Mouse (Mus musculus): ENCODE measurements around the gene Ankrd34a.
"Not testable (repeated sequence)": the region's sequence is repeated elsewhere in the genome, so short reads cannot be mapped to it uniquely, and the experiment has no call there.

The Ankrd34a gene

GRCm38 (mm10) chr3:96579885-96580454, 16.5 kb upstream of the Ankrd34a start:
- peak; percentile 96 for DNase-seq (ENCODE audit: low read depth, low spot score)

GRCm38 (mm10) chr3:96581141-96581540, 15.3 kb upstream of the Ankrd34a start:
- no peak for DNase-seq (ENCODE audit: low read depth, low spot score)

DNA sequence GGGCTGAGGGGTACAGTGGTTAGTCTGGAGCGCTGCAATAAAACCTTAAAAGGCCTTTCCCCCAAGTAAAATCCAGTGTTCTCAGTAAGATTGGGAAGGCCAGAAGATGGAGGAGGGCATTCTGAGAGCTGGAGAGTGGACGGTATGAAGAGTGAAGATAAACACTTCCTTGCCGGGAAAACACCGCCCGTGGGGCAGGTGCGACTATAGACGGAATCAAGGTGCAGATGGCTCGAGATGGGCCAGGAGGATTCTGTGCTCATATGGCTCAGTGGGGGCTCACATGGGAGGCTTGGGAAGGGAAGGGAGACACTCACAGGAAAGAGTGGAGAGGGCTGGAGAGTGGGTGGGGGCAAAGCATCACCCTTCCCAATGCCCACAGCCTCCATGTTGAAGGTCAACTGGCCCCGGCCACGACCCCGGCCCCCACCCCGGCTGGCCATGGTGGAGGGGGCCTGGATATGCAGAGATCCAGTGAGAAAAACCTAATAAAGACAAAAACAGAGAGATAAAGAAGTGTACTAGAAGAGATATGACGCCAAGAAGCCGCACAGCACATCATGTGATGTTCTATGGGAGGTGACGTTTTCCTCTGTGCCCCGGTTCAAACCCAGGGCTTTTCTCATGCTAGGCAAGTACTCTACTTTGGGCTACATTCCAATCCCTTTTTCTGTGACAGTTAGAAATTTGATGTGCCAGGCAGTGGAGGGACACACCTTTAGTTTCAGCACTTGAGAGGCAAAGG, 14.5 kb upstream of the Ankrd34a start:
- DNase-seq (ENCODE audit: low read depth, low spot score), result no peak

- DNase-seq (ENCODE audit: low read depth, low spot score), result no peak
Measured at GRCm38 (mm10) chr3:96583386-96583785, 13.1 kb upstream of the Ankrd34a start.

- no peak for DNase-seq (ENCODE audit: low read depth, low spot score)
Measured at GRCm38 (mm10) chr3:96590657-96591056, 5.8 kb upstream of the Ankrd34a start.

DNA sequence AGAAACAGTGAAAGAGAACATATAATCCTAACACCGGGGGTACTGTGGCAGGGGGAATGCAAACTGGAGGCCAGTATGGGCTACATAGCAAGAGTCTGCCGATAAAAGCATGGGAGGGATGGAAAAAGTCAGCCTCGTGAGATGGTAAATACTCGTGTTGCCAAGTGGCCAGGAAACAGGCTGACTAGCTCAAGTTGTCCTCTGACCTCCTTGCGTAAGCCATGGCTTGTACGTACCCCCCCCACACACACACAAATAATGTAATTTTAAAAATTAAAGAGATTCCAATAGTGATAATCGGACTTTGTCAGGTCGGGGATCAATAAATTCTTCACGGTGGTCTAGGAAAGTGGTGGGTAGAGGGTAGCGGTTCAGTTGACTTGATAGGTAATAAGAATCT, 3.1 kb upstream of the Ankrd34a start:
- DNase-seq (ENCODE audit: low read depth, low spot score), result peak; percentile 58

DNA sequence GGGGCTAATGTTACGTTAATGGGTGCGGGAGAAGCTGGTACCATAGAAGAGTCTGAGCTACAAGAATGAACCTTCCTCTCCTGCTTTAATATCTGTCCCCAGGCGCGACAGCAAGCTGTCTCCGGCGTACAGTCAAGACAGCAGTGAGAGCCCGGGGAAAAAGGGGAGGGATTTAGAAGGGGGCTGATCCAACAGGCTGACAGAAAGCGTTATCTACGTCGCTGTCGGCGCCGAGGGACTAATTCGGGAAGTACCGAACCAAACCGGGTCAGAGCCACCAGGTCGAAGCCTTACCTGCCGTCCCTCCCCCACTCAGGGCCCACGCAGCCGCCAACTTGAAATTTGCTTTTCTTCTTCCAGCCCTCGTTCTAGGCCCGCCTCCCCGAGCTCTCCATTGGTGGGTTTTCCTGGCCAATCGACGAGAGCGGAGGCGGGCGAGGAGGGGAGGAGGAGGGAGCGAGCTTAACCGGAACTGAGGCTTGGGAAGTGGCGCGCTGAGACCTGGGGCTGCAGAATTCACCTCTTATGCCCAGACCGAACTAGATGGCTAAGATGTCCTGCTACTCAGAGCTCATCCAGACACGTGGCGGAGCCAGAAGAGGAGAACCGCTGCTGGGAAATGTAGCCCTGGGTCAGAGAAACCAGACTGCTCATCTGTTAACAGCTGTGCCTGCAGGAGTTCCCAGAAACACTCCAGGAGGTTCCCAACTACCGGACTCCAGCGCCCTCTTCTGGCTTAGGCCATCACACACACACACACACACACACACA, 2.5 kb upstream of the Ankrd34a start, which contains the start of gene Polr3gl:
Gene Polr3gl (minus strand): TSS at position 392 of the 771 bp plus-strand sequence.
- peak; percentile 94 for DNase-seq (ENCODE audit: low read depth, low spot score)

- DNase-seq (ENCODE audit: low read depth, low spot score), result no peak
Measured at GRCm38 (mm10) chr3:96594851-96595250, 1.6 kb upstream of the Ankrd34a start.

GRCm38 (mm10) chr3:96595661-96596060, 775 bp upstream of the Ankrd34a start:
- DNase-seq (ENCODE audit: low read depth, low spot score), result peak; percentile 52

DNA sequence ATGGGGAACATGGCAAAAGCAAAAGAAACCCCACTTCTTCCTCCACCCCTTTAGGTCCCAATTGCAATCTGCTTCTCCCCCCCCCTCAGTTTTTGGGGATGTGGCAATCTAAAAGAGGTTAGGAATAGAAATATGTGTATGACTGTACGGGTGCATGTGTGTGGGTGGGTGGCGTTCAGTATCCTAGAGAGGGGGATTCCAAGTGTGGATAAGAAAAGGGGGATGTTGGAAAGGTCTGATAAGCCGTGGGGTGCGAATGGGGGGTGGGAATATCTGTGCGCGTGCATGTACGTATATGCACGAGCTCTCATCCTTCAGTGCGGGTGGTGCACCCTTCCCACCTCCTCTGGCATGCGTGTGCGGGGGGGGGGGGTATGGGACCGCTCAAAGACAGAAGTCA, 419 bp downstream of the Ankrd34a start:
- peak; percentile 27 for DNase-seq (ENCODE audit: low read depth, low spot score)

- peak; percentile 40 for DNase-seq (ENCODE audit: low read depth, low spot score)
Measured at GRCm38 (mm10) chr3:96597435-96597891, 1.0 kb downstream of the Ankrd34a start.

- DNase-seq (ENCODE audit: low read depth, low spot score), result no peak
Measured at GRCm38 (mm10) chr3:96598156-96599068, 2.0 kb downstream of the Ankrd34a start.

DNA sequence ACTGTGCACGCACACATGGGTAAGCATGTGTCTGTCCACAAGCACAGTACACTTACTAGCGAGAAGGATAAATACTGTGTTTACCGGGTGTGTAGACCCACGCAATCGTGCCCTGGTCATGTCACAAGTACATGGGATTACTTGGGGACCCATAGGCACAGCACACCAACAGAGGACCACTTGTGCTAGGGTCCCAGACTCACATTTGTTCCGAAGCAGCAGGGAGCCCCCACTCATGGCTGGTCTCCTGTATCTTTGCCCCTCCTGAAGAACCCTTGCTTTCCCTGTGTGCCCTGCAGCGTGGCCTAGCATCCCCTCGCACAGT, 2.6 kb downstream of the Ankrd34a start:
- no peak for DNase-seq (ENCODE audit: low read depth, low spot score)

DNA sequence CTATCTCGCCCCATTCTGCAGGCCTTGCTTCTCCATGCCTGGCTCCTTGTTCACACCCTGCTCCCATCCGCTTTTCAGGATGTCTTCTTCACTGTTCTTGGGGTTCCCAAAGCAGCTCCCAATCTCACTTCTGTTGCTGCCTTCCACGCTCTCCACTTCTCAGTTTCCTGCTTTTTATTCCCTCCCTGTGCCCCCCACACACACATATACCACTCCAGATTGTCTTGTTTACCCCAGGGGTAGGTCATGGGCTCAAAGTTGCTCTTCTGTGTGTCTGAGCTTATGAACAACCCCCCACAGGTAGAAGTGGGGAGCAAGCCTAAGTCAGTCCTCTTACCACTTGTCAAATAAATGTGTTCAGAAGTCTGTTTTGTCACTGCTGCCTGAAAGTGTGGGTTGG, 3.0 kb downstream of the Ankrd34a start:
- no peak for DNase-seq (ENCODE audit: low read depth, low spot score)

DNA sequence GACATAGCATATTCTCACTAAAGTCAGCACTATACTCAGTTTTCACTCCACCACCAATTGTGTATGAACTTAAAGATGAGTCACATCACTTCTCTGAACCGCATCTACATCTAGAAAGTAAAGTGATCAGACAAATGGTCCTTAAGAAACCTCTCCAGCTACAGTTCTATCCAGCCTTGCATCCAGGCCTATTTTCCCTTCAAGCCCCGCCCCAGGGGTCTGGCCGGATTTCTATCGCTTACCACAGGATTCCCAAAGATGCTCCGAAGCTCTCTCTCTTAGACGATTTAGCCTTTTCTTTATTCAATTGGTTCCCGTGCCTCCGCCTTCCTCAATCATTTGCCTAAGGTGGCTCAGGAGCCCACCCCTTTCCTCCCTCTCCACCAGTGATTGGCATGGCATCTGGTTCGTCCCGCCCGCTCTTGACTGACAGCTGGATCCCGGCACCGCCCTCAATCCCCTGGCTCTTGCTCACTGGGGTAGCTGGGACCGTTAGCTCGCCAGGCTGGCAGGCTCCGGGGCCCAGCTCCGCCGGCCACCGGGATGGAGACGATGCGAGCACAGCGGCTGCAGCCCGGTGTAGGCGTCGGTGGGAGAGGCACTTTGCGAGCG, 4.3 kb downstream of the Ankrd34a start, which contains the start of gene Lix1l:
Gene Lix1l (plus strand): TSS at position 511 of the 612 bp plus-strand sequence.
- peak; percentile 100 for DNase-seq (ENCODE audit: low read depth, low spot score)

- DNase-seq (ENCODE audit: low read depth, low spot score), result peak; percentile 87
Measured at GRCm38 (mm10) chr3:96601251-96601787, 4.9 kb downstream of the Ankrd34a start.

- peak; percentile 70 for DNase-seq (ENCODE audit: low read depth, low spot score)
Measured at GRCm38 (mm10) chr3:96601941-96602703, 5.7 kb downstream of the Ankrd34a start.

DNA sequence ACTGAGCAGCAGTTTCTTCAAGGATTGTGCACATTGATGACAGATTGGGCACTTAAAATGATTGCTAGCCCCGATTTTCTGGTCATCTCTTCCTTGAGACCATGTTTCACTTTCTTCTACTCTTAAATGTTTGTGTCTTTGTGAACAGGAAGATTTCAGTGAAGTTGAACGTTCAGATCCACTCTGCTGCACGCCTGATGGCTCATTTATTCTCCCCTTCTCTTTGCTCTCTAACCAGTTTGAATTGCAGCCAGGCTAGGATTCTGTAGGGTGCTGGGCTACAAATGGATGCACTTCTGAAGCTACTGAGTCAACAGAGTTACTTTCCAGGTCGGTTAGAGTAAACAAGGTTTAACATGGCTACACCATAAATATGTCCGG, 6.3 kb downstream of the Ankrd34a start:
- no peak for DNase-seq (ENCODE audit: low read depth, low spot score)

DNA sequence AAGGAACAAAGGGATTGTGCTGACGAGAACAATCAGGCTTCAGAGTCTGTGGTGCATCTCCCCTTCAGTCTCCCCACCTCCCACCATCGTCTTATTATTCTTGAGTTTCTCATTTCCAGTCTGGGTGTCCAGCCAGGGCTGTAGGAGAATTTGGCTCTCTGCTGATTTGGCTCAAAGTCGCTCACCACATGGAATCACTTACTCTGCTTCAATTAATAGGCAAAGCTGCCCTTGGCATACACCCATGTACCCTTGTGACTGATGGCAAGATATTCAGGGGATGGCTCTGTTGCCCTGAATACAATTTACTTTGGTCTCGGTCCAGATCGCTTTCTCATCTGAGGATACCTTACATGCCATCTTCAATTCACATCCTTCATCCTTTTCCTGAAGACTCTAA, 6.9 kb downstream of the Ankrd34a start:
- DNase-seq (ENCODE audit: low read depth, low spot score), result peak; percentile 72

DNA sequence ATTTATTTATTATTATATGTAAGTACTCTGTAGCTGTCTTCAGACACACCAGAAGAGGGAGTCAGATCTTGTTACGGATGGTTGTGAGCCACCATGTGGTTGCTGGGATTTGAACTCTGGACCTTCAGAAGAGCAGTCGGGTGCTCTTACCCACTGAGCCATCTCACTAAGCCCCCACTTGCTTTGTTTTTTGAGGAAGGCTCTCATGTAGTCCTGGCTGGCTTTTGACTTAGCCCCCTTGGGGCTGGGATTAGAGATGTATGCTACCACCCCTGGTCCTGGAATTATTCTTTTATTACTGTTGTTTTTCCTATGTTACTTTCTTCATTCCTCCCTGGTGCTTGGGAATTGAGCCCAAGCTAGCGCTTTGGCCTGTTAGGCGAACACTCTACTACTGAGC, 9.6 kb downstream of the Ankrd34a start:
- not testable (repeated sequence) for DNase-seq (ENCODE audit: low read depth, low spot score)
